Mouse (Mus musculus) layer of hippocampus, postnatal 36 days (tissue): Measurements from ENCODE around the gene Ret. TPM values are rescaled to one million over a fixed set of nuclear protein-coding genes. Genes with fewer than 3 reads are reported as not detected.

Experiments
- total RNA-seq, 2 experiments: library from RNA; stranded (reverse); gene quantifications; 2 replicates each; pipeline ENCODE4 v1.2.3; 2021

Ret gene
- total RNA-seq, 2 experiments from 2014 or later, result 3.2 to 3.6 TPM

Other genes with a start within 250 kb of the Ret start
- gene Rasgef1a, start 186.3 kb downstream of the Ret start, total RNA-seq, result 100 to 1,000 TPM; 207 to 211 TPM
- gene Csgalnact2, start 58.6 kb downstream of the Ret start, total RNA-seq, result 10 to 100 TPM; 10.5 to 11.7 TPM
- gene Bms1, start 221.8 kb upstream of the Ret start, total RNA-seq, result 10 to 100 TPM; 25.5 to 29.3 TPM